Mouse (Mus musculus) myocyte (in vitro differentiated cells): ENCODE results near the gene Ptk6.

ENCODE experiments used
- MAX ChIP-seq: IDR thresholded peaks from one replicate; pipeline ENCODE4 v1.6.1; 2011; ENCODE audit warnings: low read depth, mild to moderate bottlenecking, control low read depth
- MYOG ChIP-seq, 3 experiments: IDR thresholded peaks; one replicate each; pipeline ENCODE4 v1.6.1; 2011; ENCODE audit warnings: control low read depth in 2 of 3, low read depth in 2 of 3, mild to moderate bottlenecking in 2 of 3; ENCODE audit not compliant: insufficient read length in 2 of 3, control insufficient read depth in 1 of 3, insufficient read depth in 1 of 3
- POLR2A ChIP-seq: IDR thresholded peaks from one replicate; pipeline ENCODE4 v1.6.1; 2011; ENCODE audit warnings: low read depth, mild to moderate bottlenecking, control low read depth, moderate library complexity; ENCODE audit not compliant: insufficient read length
- POLR2AphosphoS2 ChIP-seq: IDR thresholded peaks from one replicate; pipeline ENCODE4 v1.6.1; 2011; ENCODE audit warnings: low read depth, control low read depth; ENCODE audit not compliant: insufficient read length
- TCF12 ChIP-seq: IDR thresholded peaks from one replicate; pipeline ENCODE4 v1.6.1; 2011; ENCODE audit warnings: mild to moderate bottlenecking, control low read depth; ENCODE audit not compliant: poor library complexity, insufficient read depth, severe bottlenecking
- TCF3 ChIP-seq: IDR thresholded peaks from one replicate; pipeline ENCODE4 v1.6.1; 2011; ENCODE audit warnings: low read depth, control low read depth; ENCODE audit not compliant: insufficient read length

DNA sequence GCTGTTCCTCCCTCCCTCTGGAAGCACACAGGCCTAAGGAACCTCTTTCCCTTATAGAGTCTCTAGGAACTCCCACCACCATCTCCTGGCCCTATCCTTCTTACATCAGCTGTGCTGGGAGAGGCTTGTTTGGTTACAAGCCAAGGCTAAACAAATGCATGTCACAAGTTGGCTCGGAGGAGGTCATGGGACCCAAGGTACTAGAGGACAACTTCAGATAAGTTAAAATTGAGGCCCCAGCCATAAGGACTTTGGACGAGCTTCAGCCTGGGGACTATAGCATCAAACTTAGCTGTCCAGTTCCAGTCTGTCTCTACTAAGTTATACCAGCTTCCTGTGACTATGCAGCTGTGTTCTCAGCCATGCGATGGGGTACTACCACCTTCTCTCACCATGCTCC, 24.5 kb upstream of the Ptk6 start:
- no peak for TF ChIP-seq MAX
- TF ChIP-seq POLR2AphosphoS2: no peak
- no peak for TF ChIP-seq POLR2A
- no peak for TF ChIP-seq MYOG (IDR thresholded peaks at IDR 0.05; ENCODE audit: control insufficient read depth in 1 of 3, insufficient read depth in 1 of 3, insufficient read length in 2 of 3, low read depth in 2 of 3)
- no peak for TF ChIP-seq TCF3
- TF ChIP-seq TCF12: no peak
